Mouse (Mus musculus) G1E (cell line): Measurements from ENCODE around the gene Olfr1340.

Source experiments
- CTCF ChIP-seq: IDR thresholded peaks from 2 replicates; pipeline ENCODE4 v1.5.1; 2012; ENCODE audit warnings: low read depth, low read length, inconsistent platforms, mixed read lengths
- GATA1 ChIP-seq: IDR thresholded peaks from 2 replicates; pipeline ENCODE4 v1.6.1; 2012; ENCODE audit warnings: borderline replicate concordance, low read length, inconsistent platforms, mixed read lengths
- GATA2 ChIP-seq: IDR thresholded peaks from 2 replicates; pipeline ENCODE4 v1.6.1; 2012; ENCODE audit warnings: low read depth, low read length, inconsistent platforms, borderline replicate concordance
- POLR2AphosphoS5 ChIP-seq: IDR thresholded peaks from 2 replicates; pipeline ENCODE4 v1.6.1; 2012; ENCODE audit warnings: low read depth, low read length, inconsistent platforms; ENCODE audit not compliant: insufficient replicate concordance
- TAL1 ChIP-seq: conservative IDR thresholded peaks from 2 replicates; pipeline ENCODE4 v1.6.1; 2012; ENCODE audit warnings: low read depth, low read length, inconsistent platforms, mixed read lengths

- no peak for TF ChIP-seq CTCF
- no peak for TF ChIP-seq GATA1
- no peak for TF ChIP-seq GATA2
- no peak for TF ChIP-seq POLR2AphosphoS5
- no peak for TF ChIP-seq TAL1
These were observed 21.9 kb downstream of the Olfr1340 start for GRCm38 (mm10) chr4:118741881-118742280.
